Mouse (Mus musculus) embryonic stem cell, embryonic (primary cell): ENCODE measurements around the gene Hoxd9.

Experiments
- CTCF ChIA-PET, 4 experiments: fragments of 300-600 bp in 2 of 4; fragments of 350-600 bp in 2 of 4; sonication (Branson Sonifier 250); formaldehyde crosslinking; loops; one replicate each; lab custom pipeline; 2022; ENCODE audit warnings: inconsistent platforms in 2 of 4; lab: Charles Lee
- POLR2A ChIA-PET, 4 experiments: fragments of 300-600 bp in 2 of 4; fragments of 350-600 bp in 2 of 4; sonication (Branson Sonifier 250); formaldehyde crosslinking; loops; one replicate each; lab custom pipeline; 2022; ENCODE audit warnings: antibody characterized with exemption in 4 of 4, inconsistent platforms in 1 of 4; lab: Charles Lee

The Hoxd9 gene

GRCm38 (mm10) chr2:74737578-74738070 lies 40.1 kb downstream of the Hoxd9 start:
- POLR2A ChIA-PET = interaction anchor here in 1 of 4 experiments (0.7 kb wide), 1 partner anchor 129 kb away, joined by 9 read pairs; no protein-coding TSS in a partner anchor
- CTCF ChIA-PET = interaction anchor here in 1 of 4 experiments (0.9 kb wide), 1 partner anchor 14 kb away, joined by 3 read pairs; no protein-coding TSS in a partner anchor

- POLR2A ChIA-PET = interaction anchor here in 1 of 4 experiments (0.8 to 1.1 kb wide), 2 partner anchors 48 to 53 kb away, joined by 3 read pairs; no protein-coding TSS in a partner anchor
- CTCF ChIA-PET = interaction anchor here in 1 of 4 experiments (1.8 kb wide), 1 partner anchor 23 kb away, joined by 8 read pairs; no protein-coding TSS in a partner anchor
Measured at GRCm38 (mm10) chr2:74738623-74739475, 41.3 kb downstream of the Hoxd9 start.

- POLR2A ChIA-PET = no interaction called here
- CTCF ChIA-PET = interaction anchor here in 1 of 4 experiments (1.8 kb wide), 1 partner anchor 24 kb away, joined by 8 read pairs; no protein-coding TSS in a partner anchor
Measured at GRCm38 (mm10) chr2:74739476-74739800, 41.9 kb downstream of the Hoxd9 start.

- CTCF ChIA-PET = interaction anchor here in 1 of 4 experiments (1.8 kb wide), 1 partner anchor 24 kb away, joined by 8 read pairs; no protein-coding TSS in a partner anchor
- POLR2A ChIA-PET = interaction anchor here in 1 of 4 experiments (0.6 to 0.7 kb wide), 2 partner anchors 10 to 50 kb away, joined by 3 to 6 read pairs; no protein-coding TSS in a partner anchor
Measured at GRCm38 (mm10) chr2:74739869-74740268, 42.3 kb downstream of the Hoxd9 start.

- POLR2A ChIA-PET = interaction anchor here in 1 of 4 experiments (0.6 to 0.7 kb wide), 2 partner anchors 11 to 49 kb away, joined by 3 to 6 read pairs; no protein-coding TSS in a partner anchor
- CTCF ChIA-PET = no interaction called here
Measured at GRCm38 (mm10) chr2:74740311-74741091, 43.0 kb downstream of the Hoxd9 start.

- ChIA-PET CTCF (no interaction called here), POLR2A (interaction anchor here in 1 of 4 experiments (0.5 kb wide), 1 partner anchor 252 kb away, joined by 3 read pairs; no protein-coding TSS in a partner anchor)
Measured at GRCm38 (mm10) chr2:74741252-74741978, 43.9 kb downstream of the Hoxd9 start.

- POLR2A ChIA-PET = interaction anchor here in 1 of 4 experiments (0.5 kb wide), 1 partner anchor 252 kb away, joined by 3 read pairs; no protein-coding TSS in a partner anchor
- CTCF ChIA-PET = no interaction called here
Measured at GRCm38 (mm10) chr2:74741979-74742277, 44.4 kb downstream of the Hoxd9 start.

GRCm38 (mm10) chr2:74745540-74746297 lies 48.2 kb downstream of the Hoxd9 start:
- CTCF ChIA-PET = interaction anchor here in 1 of 4 experiments (1.1 kb wide), 1 partner anchor 218 kb away, joined by 3 read pairs; no protein-coding TSS in a partner anchor
- POLR2A ChIA-PET = interaction anchor here in 3 of 4 experiments (0.6 to 1.4 kb wide), 4 partner anchors 10 to 802 kb away, joined by 3 to 4 read pairs (median 4); no protein-coding TSS in a partner anchor

GRCm38 (mm10) chr2:74746298-74746921 lies 48.9 kb downstream of the Hoxd9 start:
- POLR2A ChIA-PET = interaction anchor here in 2 of 4 experiments (0.6 to 1.4 kb wide), 3 partner anchors 11 to 802 kb away, joined by 3 to 4 read pairs (median 4); no protein-coding TSS in a partner anchor
- CTCF ChIA-PET = interaction anchor here in 2 of 4 experiments (0.5 to 0.7 kb wide), 2 partner anchors 329 to 1475 kb away, joined by 3 read pairs; partner anchors contain the start of gene Sp9 (in 1 of the 2)

GRCm38 (mm10) chr2:74747006-74747405 lies 49.5 kb downstream of the Hoxd9 start:
- ChIA-PET POLR2A (no interaction called here), CTCF (interaction anchor here in 1 of 4 experiments (0.5 to 0.7 kb wide), 2 partner anchors 244 to 330 kb away, joined by 3 read pairs; no protein-coding TSS in a partner anchor)

GRCm38 (mm10) chr2:74747661-74748141 lies 50.2 kb downstream of the Hoxd9 start:
- ChIA-PET CTCF (no interaction called here), POLR2A (no interaction called here)

GRCm38 (mm10) chr2:74748436-74748995 lies 51.0 kb downstream of the Hoxd9 start:
- CTCF ChIA-PET = interaction anchor here in 1 of 4 experiments (0.6 kb wide), 1 partner anchor 76 kb away, joined by 3 read pairs; no protein-coding TSS in a partner anchor
- POLR2A ChIA-PET = interaction anchor here in 2 of 4 experiments (1.0 to 1.2 kb wide), 2 partner anchors 13 to 21 kb away, joined by 3 to 4 read pairs; no protein-coding TSS in a partner anchor

GRCm38 (mm10) chr2:74749337-74750121 lies 52.0 kb downstream of the Hoxd9 start:
- ChIA-PET POLR2A (interaction anchor here in 2 of 4 experiments (1.0 to 1.2 kb wide), 2 partner anchors 12 to 22 kb away, joined by 3 to 4 read pairs; no protein-coding TSS in a partner anchor), CTCF (interaction anchor here in 1 of 4 experiments (0.6 kb wide), 1 partner anchor 77 kb away, joined by 3 read pairs; no protein-coding TSS in a partner anchor)
